Mouse (Mus musculus): ENCODE data around the gene Thsd4. TPM values are rescaled to one million over a fixed set of nuclear protein-coding genes. Genes with fewer than 3 reads are reported as not detected.

Thsd4 gene
- polyA plus RNA-seq, 1 experiment from 2014 or later = 11.8 TPM

DNA sequence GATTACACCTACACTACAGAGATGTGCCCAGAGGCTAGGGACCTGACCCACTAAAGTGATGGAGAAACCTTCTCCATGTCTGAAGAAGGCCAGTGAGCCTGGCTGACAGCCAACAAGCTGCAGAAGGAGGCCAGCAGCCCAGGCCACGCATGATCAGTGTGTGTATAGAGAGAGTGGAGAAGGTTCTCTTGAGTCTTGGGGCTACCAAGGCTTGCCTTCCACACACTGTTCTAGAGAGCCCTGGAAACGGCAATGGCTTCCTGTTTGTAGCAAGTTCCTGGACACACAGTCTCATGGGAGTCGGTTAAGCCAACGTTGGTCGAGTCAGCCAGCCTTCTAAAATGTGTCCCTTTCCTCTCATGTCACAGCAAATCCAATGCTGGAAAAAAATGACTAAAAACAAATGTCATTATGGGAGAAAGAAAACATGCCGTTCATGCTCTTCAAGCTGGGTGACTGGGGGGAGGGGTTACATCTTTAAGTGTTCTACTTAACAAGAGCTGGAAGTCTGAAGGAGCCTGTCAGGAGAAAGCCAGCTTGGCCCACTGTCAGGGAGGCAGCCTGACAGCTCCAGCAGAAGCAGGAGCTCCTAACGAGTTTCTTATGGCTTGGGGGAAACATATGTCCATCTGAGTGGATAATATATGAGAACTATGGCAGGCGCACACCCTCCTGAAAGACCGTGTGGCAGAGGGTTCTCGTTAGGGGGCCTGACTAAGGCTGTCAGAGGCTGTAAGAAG lies 257.1 kb downstream of the Thsd4 start:
- Histone ChIP-seq H3K9me3 (ENCODE audit: control insufficient read depth, low read length) (no peaks in the 10 kb centered on the region), H3K4me3 (ENCODE audit: low read depth, low read length) (no peak overlapping the region), H3K27me3 (ENCODE audit: control insufficient read depth, insufficient read depth, low read length) (no peaks in the 10 kb centered on the region), H3K4me2 (ENCODE audit: low read depth, severe bottlenecking) (no peak overlapping the region), H3K4me1 (ENCODE audit: control insufficient read depth, insufficient read depth, low read length) (peaks cover 3% of the 10 kb centered on the region; the same call in 1 of the 2 replicates), H3K36me3 (ENCODE audit: control insufficient read depth, insufficient read depth, low read length) (no peaks in the 10 kb centered on the region), H3K9ac (ENCODE audit: low read length) (no peak overlapping the region), H3K27ac (replicated peaks; ENCODE audit: low read depth, low read length) (no peak overlapping the region)
- no peak for ATAC-seq (ENCODE audit: insufficient number of reproducible peaks, low FRiP score, low TSS enrichment, low read depth)
- no peak for DNase-seq (ENCODE audit: low spot score)
- 42% methylated on average over 10 of the region's 10 CpGs for whole genome bisulfite sequencing

DNA sequence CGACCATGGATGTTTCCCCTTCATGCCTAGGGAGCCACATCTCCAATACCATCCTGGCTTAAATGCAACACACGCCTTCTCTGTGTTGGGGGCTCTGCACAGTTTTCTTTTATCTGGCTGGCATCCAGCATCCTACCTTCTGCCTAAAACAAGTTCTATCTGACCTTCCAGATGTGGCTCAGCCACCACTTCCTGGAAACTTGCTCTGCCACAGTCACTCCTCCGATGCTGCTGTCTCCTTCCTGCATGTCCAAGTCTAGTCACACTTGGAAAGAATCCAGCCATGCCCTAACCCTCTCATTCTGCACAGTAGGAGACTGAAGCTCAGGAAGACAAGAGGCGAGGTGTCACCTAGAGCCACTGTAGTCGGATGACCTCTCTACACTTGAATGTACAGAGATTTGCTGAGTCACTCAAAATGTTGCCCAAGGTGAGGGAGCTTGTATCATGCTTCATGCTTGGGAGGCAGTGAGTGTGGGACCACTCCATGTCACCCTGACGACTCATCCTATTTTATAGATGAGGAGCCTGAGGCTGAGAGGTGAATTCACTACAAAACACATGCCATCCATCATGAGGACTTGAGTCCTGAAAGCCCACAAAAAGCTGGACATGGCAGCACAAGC lies 259.2 kb downstream of the Thsd4 start:
- Histone ChIP-seq H3K36me3 (ENCODE audit: control insufficient read depth, insufficient read depth, low read length) (no peaks in the 10 kb centered on the region), H3K27ac (replicated peaks; ENCODE audit: low read depth, low read length) (no peak overlapping the region), H3K4me3 (ENCODE audit: low read depth, low read length) (no peak overlapping the region), H3K27me3 (ENCODE audit: control insufficient read depth, insufficient read depth, low read length) (no peaks in the 10 kb centered on the region), H3K4me2 (ENCODE audit: low read depth, severe bottlenecking) (no peak overlapping the region), H3K9me3 (ENCODE audit: control insufficient read depth, low read length) (no peaks in the 10 kb centered on the region), H3K4me1 (ENCODE audit: control insufficient read depth, insufficient read depth, low read length) (peaks cover 3% of the 10 kb centered on the region; the same call in 1 of the 2 replicates), H3K9ac (ENCODE audit: low read length) (no peak overlapping the region)
- no peak for DNase-seq (ENCODE audit: low spot score)
- ATAC-seq (ENCODE audit: insufficient number of reproducible peaks, low FRiP score, low TSS enrichment, low read depth) = no peak
- WGBS = 84% methylated on average over 6 of the region's 6 CpGs

DNA sequence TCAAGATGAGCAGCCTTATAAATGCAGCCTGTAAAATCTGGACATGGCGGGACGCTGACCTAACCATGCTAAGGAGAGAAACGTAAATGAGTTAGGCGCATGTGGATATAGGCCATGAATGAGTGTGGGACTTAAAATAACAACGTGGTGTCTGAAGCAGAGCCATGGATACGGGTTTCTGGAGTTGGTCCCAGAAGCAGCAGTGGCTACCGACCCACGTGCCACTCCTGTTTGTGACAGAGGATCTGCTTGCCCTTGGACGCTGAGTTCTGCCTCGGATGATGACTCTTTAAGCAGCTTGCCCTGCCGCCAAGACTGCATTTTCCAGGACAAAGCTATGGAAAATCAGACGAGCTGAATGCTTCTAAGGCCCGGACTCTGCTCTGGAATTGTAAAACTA lies 262.2 kb downstream of the Thsd4 start:
- DNase-seq (ENCODE audit: low spot score) (no peak), ATAC-seq (ENCODE audit: insufficient number of reproducible peaks, low FRiP score, low TSS enrichment, low read depth) (no peak)
- H3K27me3 ChIP-seq (ENCODE audit: control insufficient read depth, insufficient read depth, low read length) = no peaks in the 10 kb centered on the region
- H3K9ac ChIP-seq (ENCODE audit: low read length) = no peak overlapping the region
- no peaks in the 10 kb centered on the region for H3K4me1 ChIP-seq (ENCODE audit: control insufficient read depth, insufficient read depth, low read length)
- no peak overlapping the region for H3K27ac ChIP-seq (replicated peaks; ENCODE audit: low read depth, low read length)
- H3K4me3 ChIP-seq (ENCODE audit: low read depth, low read length) = no peak overlapping the region
- H3K9me3 ChIP-seq (ENCODE audit: control insufficient read depth, low read length) = no peaks in the 10 kb centered on the region
- no peak overlapping the region for H3K4me2 ChIP-seq (ENCODE audit: low read depth, severe bottlenecking)
- 86% methylated on average over 13 of the region's 13 CpGs for WGBS
- no peaks in the 10 kb centered on the region for H3K36me3 ChIP-seq (ENCODE audit: control insufficient read depth, insufficient read depth, low read length)

DNA sequence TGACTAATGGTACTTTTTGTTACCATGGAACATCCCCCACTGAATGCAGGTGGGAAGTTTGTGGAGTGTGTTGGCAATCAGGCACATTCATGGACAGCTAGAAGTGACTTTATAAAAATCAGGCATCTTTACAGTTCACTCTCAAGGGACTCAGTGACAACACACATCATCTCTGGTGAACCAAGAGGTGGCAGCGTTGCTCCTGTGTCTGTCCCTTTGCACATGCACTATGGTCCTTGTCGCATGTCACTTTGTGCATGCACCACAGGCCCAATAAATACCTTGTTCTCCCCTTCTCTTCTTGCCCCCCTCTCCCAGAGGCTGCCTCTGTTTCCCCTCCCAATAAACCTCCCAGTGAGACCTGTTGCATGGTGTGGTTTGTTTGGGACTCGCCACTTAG lies 270.1 kb downstream of the Thsd4 start:
- no peaks in the 10 kb centered on the region for H3K36me3 ChIP-seq (ENCODE audit: control insufficient read depth, insufficient read depth, low read length)
- H3K4me2 ChIP-seq (ENCODE audit: low read depth, severe bottlenecking) = no peak overlapping the region
- H3K4me3 ChIP-seq (ENCODE audit: low read depth, low read length) = no peak overlapping the region
- ATAC-seq (ENCODE audit: insufficient number of reproducible peaks, low FRiP score, low TSS enrichment, low read depth) = no peak
- DNase-seq (ENCODE audit: low spot score) = peak; percentile 49
- no peaks in the 10 kb centered on the region for H3K4me1 ChIP-seq (ENCODE audit: control insufficient read depth, insufficient read depth, low read length)
- WGBS = 66% methylated on average over 3 of the region's 3 CpGs
- H3K9me3 ChIP-seq (ENCODE audit: control insufficient read depth, low read length) = no peaks in the 10 kb centered on the region
- H3K27ac ChIP-seq (replicated peaks; ENCODE audit: low read depth, low read length) = no peak overlapping the region
- H3K9ac ChIP-seq (ENCODE audit: low read length) = no peak overlapping the region
- H3K27me3 ChIP-seq (ENCODE audit: control insufficient read depth, insufficient read depth, low read length) = no peaks in the 10 kb centered on the region

DNA sequence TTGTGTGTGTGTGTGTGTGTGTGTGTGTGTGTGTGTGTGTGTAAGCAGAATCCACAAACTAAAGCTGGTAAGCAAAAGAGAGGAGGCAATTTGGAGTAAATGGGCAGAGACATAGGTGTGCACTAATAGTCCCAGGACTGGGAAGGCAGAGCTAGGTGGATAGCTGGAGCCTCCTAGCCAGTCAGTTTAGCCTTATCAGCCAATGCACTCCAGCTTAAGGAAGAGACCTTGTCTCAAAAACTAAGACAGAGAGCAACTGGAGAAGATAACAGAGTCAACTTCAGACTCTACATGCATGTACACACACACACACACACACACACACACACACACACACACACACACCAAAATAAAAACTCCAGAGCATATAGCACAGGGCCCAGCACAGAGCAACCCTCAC lies 271.4 kb downstream of the Thsd4 start:
- Histone ChIP-seq H3K4me2 (ENCODE audit: low read depth, severe bottlenecking) (no peak overlapping the region), H3K27ac (replicated peaks; ENCODE audit: low read depth, low read length) (no peak overlapping the region), H3K36me3 (ENCODE audit: control insufficient read depth, insufficient read depth, low read length) (no peaks in the 10 kb centered on the region), H3K27me3 (ENCODE audit: control insufficient read depth, insufficient read depth, low read length) (no peaks in the 10 kb centered on the region), H3K4me1 (ENCODE audit: control insufficient read depth, insufficient read depth, low read length) (no peaks in the 10 kb centered on the region), H3K9me3 (ENCODE audit: control insufficient read depth, low read length) (no peaks in the 10 kb centered on the region), H3K9ac (ENCODE audit: low read length) (no peak overlapping the region), H3K4me3 (ENCODE audit: low read depth, low read length) (no peak overlapping the region)
- no peak for ATAC-seq (ENCODE audit: insufficient number of reproducible peaks, low FRiP score, low TSS enrichment, low read depth)
- no peak for DNase-seq (ENCODE audit: low spot score)

DNA sequence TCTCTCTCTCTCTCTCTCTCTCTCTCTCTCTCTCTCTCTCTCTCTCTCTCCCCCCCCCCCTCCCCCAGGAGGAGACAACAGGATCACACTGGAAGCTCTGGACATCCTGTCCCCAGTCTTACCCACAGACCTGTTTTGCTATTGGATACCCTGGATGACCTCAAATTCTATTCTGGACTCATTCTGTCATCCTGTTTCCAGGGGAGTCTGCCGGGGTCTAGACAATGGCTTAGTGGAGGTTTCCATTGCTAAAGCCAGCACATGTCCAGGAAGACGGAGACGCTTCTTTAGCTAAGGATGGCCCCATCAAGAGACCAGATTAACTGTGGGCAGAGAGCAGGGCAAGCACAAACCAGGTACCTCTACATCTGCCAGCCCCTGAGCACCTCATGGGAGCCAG lies 273.8 kb downstream of the Thsd4 start:
- no peak overlapping the region for H3K4me2 ChIP-seq (ENCODE audit: low read depth, severe bottlenecking)
- ATAC-seq (ENCODE audit: insufficient number of reproducible peaks, low FRiP score, low TSS enrichment, low read depth) (no peak), DNase-seq (ENCODE audit: low spot score) (no peak)
- H3K27me3 ChIP-seq (ENCODE audit: control insufficient read depth, insufficient read depth, low read length) = no peaks in the 10 kb centered on the region
- H3K4me3 ChIP-seq (ENCODE audit: low read depth, low read length) = no peak overlapping the region
- H3K9me3 ChIP-seq (ENCODE audit: control insufficient read depth, low read length) = no peaks in the 10 kb centered on the region
- no peaks in the 10 kb centered on the region for H3K36me3 ChIP-seq (ENCODE audit: control insufficient read depth, insufficient read depth, low read length)
- H3K27ac ChIP-seq (replicated peaks; ENCODE audit: low read depth, low read length) = no peak overlapping the region
- H3K9ac ChIP-seq (ENCODE audit: low read length) = no peak overlapping the region
- WGBS = 91% methylated on average over 3 of the region's 3 CpGs
- no peaks in the 10 kb centered on the region for H3K4me1 ChIP-seq (ENCODE audit: control insufficient read depth, insufficient read depth, low read length)

DNA sequence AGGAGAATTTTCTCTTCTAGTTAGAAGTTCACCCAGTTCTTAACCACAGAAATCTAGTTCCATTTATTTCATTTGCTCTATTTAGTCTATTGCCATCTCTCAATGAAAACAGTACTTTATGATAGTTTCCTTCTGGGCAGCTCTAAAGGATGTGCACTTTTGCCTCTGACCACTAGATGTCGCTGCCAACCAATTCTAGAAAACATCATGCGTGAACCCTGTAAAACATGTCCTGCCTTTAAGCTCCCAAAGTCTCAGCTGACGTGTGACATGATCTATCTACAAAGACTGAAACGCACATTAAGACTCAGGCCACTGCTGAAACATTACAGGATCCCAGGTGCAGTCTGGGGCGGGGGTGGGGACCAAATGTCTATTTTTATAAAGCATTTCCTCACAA lies 276.9 kb downstream of the Thsd4 start:
- no peaks in the 10 kb centered on the region for H3K4me1 ChIP-seq (ENCODE audit: control insufficient read depth, insufficient read depth, low read length)
- H3K4me2 ChIP-seq (ENCODE audit: low read depth, severe bottlenecking) = no peak overlapping the region
- H3K9me3 ChIP-seq (ENCODE audit: control insufficient read depth, low read length) = no peaks in the 10 kb centered on the region
- DNase-seq (ENCODE audit: low spot score) (peak; percentile 84), ATAC-seq (ENCODE audit: insufficient number of reproducible peaks, low FRiP score, low TSS enrichment, low read depth) (no peak)
- no peak overlapping the region for H3K9ac ChIP-seq (ENCODE audit: low read length)
- H3K4me3 ChIP-seq (ENCODE audit: low read depth, low read length) = no peak overlapping the region
- no peaks in the 10 kb centered on the region for H3K27me3 ChIP-seq (ENCODE audit: control insufficient read depth, insufficient read depth, low read length)
- H3K36me3 ChIP-seq (ENCODE audit: control insufficient read depth, insufficient read depth, low read length) = no peaks in the 10 kb centered on the region
- 4% methylated on average over 5 of the region's 5 CpGs for WGBS
- H3K27ac ChIP-seq (replicated peaks; ENCODE audit: low read depth, low read length) = no peak overlapping the region

DNA sequence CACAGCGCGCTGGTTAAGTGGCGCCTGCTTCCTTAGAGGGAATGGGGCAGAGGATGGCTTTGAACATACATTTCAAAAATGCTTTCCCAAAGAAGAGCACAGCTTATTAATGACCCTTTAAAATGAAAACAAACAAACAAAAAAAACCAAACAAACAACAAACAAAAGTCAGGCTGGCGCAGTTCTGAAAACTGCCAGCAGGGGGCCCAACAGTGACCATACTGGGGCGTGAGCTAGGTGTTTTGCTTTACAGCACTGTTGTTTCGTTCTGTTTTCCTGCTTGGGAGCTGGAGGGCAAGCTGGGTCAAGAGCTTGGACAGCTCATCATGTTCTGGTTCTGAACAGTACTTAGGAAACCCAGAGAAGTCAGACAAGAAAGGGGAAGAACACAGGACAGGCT lies 278.3 kb downstream of the Thsd4 start:
- 54% methylated on average over 6 of the region's 6 CpGs for WGBS
- ATAC-seq (ENCODE audit: insufficient number of reproducible peaks, low FRiP score, low TSS enrichment, low read depth) (no peak), DNase-seq (ENCODE audit: low spot score) (peak; percentile 68)

More for the DNA sequence above, 278.3 kb downstream of the Thsd4 start:
- Histone ChIP-seq H3K27ac (replicated peaks; ENCODE audit: low read depth, low read length) (no peak overlapping the region), H3K27me3 (ENCODE audit: control insufficient read depth, insufficient read depth, low read length) (no peaks in the 10 kb centered on the region), H3K36me3 (ENCODE audit: control insufficient read depth, insufficient read depth, low read length) (no peaks in the 10 kb centered on the region), H3K4me1 (ENCODE audit: control insufficient read depth, insufficient read depth, low read length) (no peaks in the 10 kb centered on the region), H3K9me3 (ENCODE audit: control insufficient read depth, low read length) (no peaks in the 10 kb centered on the region), H3K4me3 (ENCODE audit: low read depth, low read length) (no peak overlapping the region), H3K4me2 (ENCODE audit: low read depth, severe bottlenecking) (no peak overlapping the region), H3K9ac (ENCODE audit: low read length) (no peak overlapping the region)
